Mouse (Mus musculus) megakaryocyte, embryonic 14.5 days (primary cell): Measurements from ENCODE around the gene Ston1.

Source experiments
- FLI1 ChIP-seq: IDR thresholded peaks from 2 replicates; pipeline ENCODE4 v1.6.1; 2012; ENCODE audit warnings: low read length, inconsistent platforms, mixed read lengths
- GATA1 ChIP-seq: IDR thresholded peaks from 3 replicates; pipeline ENCODE4 v1.6.1; 2012; ENCODE audit warnings: mixed read lengths, low read length, inconsistent platforms, borderline replicate concordance

DNA sequence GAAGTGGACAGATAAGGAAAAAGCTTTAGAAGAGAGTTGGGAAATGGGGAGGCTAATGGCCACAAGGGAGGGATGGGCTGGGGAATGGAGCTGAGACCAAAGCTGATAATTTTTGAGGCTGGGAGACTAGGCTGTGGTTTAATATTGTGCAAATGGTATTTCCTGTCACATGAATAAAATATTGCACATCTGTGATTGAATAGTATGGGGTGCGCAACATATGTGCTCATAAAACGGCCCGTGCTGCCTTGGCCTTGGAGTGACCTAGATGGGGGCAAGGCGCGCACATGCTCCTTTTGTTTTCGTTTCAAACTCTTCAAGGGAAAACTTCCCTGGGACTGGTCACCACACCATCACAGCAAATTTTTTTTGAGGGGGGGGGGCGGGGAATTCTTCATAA, 28.4 kb downstream of the Ston1 start:
- TF ChIP-seq GATA1 (no peak), FLI1 (no peak)
